Mouse (Mus musculus) ES-E14 (cell line): Measurements from ENCODE around the gene Stam2. TPM values are rescaled to one million over a fixed set of nuclear protein-coding genes. Genes with fewer than 3 reads are reported as not detected.

ENCODE experiments used
- DNase-seq: peaks from one replicate; pipeline ENCODE4 v3.0.0-alpha.2; 2013; ENCODE audit warnings: low read depth, low spot score
- H3K27ac ChIP-seq: 2 replicates; pipeline ENCODE4 v1.5.1; 2012; ENCODE audit warnings: low read depth, mild to moderate bottlenecking, low read length, moderate library complexity, mixed read lengths; ENCODE audit not compliant: poor library complexity, insufficient read depth, severe bottlenecking
- H3K36me3 ChIP-seq: 2 replicates; pipeline ENCODE4 v1.6.1; 2012; ENCODE audit warnings: mild to moderate bottlenecking, low read length, moderate library complexity, mixed read lengths; ENCODE audit not compliant: control insufficient read depth, poor library complexity, insufficient read depth, severe bottlenecking
- H3K4me1 ChIP-seq, 2 experiments: fragments of 150-350 bp in 1 of 2; sonication (generic) in 1 of 2; 2 replicates each; pipeline ENCODE4 v1.6.1; 2012; ENCODE audit warnings: low read length in 2 of 2, mild to moderate bottlenecking in 1 of 2, mixed read lengths in 1 of 2; ENCODE audit not compliant: control insufficient read depth in 2 of 2, insufficient read depth in 2 of 2, poor library complexity in 1 of 2
- H3K4me3 ChIP-seq, 2 experiments: fragments of 150-350 bp in 1 of 2; sonication (generic) in 1 of 2; 2 replicates each; pipeline ENCODE4 v1.5.1; 2012; ENCODE audit warnings: low read length in 2 of 2, low read depth in 1 of 2, mild to moderate bottlenecking in 1 of 2, mixed read lengths in 1 of 2; ENCODE audit not compliant: insufficient read depth in 1 of 2, poor library complexity in 1 of 2, severe bottlenecking in 1 of 2
- H3K9ac ChIP-seq: 2 replicates; pipeline ENCODE4 v1.6.1; 2012; ENCODE audit warnings: low read depth, mild to moderate bottlenecking, low read length, mixed read lengths; ENCODE audit not compliant: poor library complexity, insufficient read depth, severe bottlenecking
- H3K9me3 ChIP-seq: fragments of 150-350 bp; sonication (generic); 2 replicates; pipeline ENCODE4 v1.6.1; 2012; ENCODE audit warnings: low read depth, mild to moderate bottlenecking, low read length; ENCODE audit not compliant: control insufficient read depth, insufficient read depth
- CHD2 ChIP-seq: IDR thresholded peaks from 2 replicates; pipeline ENCODE4 v1.6.1; 2014; ENCODE audit warnings: mild to moderate bottlenecking, low read depth, low read length, inconsistent platforms
- HCFC1 ChIP-seq: IDR thresholded peaks from 2 replicates; pipeline ENCODE4 v1.6.1; 2012; ENCODE audit warnings: low read length, inconsistent platforms, borderline replicate concordance; ENCODE audit not compliant: insufficient read depth
- MAFK ChIP-seq: IDR thresholded peaks from 2 replicates; pipeline ENCODE4 v1.6.1; 2014; ENCODE audit warnings: mild to moderate bottlenecking, low read depth, low read length, inconsistent platforms; ENCODE audit not compliant: insufficient read depth
- ZC3H11A ChIP-seq: IDR thresholded peaks from 2 replicates; pipeline ENCODE4 v1.6.1; 2012; ENCODE audit warnings: low read depth, mild to moderate bottlenecking, inconsistent platforms, low read length, borderline replicate concordance
- ZNF384 ChIP-seq: IDR thresholded peaks from 2 replicates; pipeline ENCODE4 v1.6.1; 2012; ENCODE audit warnings: low read depth, low read length, inconsistent platforms
- in situ Hi-C, 2 experiments: fragments of 600-800 bp; cut with MboI; formaldehyde crosslinking; loops; one replicate each; pipeline ENCODE4 v1.15.1; 2025; ENCODE audit warnings: low sequenced_read_pairs in 2 of 2, inconsistent platforms in 1 of 2; ENCODE audit not compliant: unreplicated experiment in 2 of 2
- total RNA-seq: library from RNA; depleted of rRNA; stranded (reverse); fragments of 300-350 nt; gene quantifications from 2 replicates; pipeline ENCODE4 v1.2.3, GENCODE M21; 2012

Stam2 gene
- total RNA-seq, 1 experiment = 24.5 TPM

GRCm38 (mm10) chr2:52777839-52778238 lies 35.8 kb upstream of the Stam2 start:
- in situ Hi-C loops = no loop called here
- no peak for TF ChIP-seq HCFC1
- no peak for TF ChIP-seq ZNF384
- TF ChIP-seq ZC3H11A = no peak
- no peak for TF ChIP-seq MAFK
- no peak for TF ChIP-seq CHD2
- no peak overlapping the region for H3K27ac ChIP-seq
- no peak overlapping the region for H3K9ac ChIP-seq
- no peaks in the 10 kb centered on the region for H3K36me3 ChIP-seq
- no peaks in the 10 kb centered on the region for H3K4me1 ChIP-seq
- no peak for DNase-seq
- no peak overlapping the region for H3K4me3 ChIP-seq
- no peaks in the 10 kb centered on the region for H3K9me3 ChIP-seq

GRCm38 (mm10) chr2:52774373-52774772 lies 32.3 kb upstream of the Stam2 start:
- Histone ChIP-seq H3K4me3 (no peak overlapping the region), H3K27ac (no peak overlapping the region), H3K36me3 (no peaks in the 10 kb centered on the region), H3K9ac (no peak overlapping the region), H3K4me1 (no peaks in the 10 kb centered on the region), H3K9me3 (no peaks in the 10 kb centered on the region)
- DNase-seq = no peak
- in situ Hi-C loops = loop anchor here in 1 of 2 experiments (25.0 kb wide), 1 partner anchor 313 kb away; no protein-coding TSS in a partner anchor
- no peak for TF ChIP-seq MAFK
- TF ChIP-seq HCFC1 = no peak
- TF ChIP-seq ZNF384 = no peak
- no peak for TF ChIP-seq ZC3H11A
- no peak for TF ChIP-seq CHD2

- H3K4me1 ChIP-seq = no peaks in the 10 kb centered on the region
- TF ChIP-seq MAFK (no peak), ZNF384 (no peak), HCFC1 (no peak), ZC3H11A (no peak), CHD2 (no peak)
- H3K36me3 ChIP-seq = no peaks in the 10 kb centered on the region
- H3K9me3 ChIP-seq = no peaks in the 10 kb centered on the region
- H3K4me3 ChIP-seq = no peak overlapping the region
- H3K27ac ChIP-seq = no peak overlapping the region
- no peak overlapping the region for H3K9ac ChIP-seq
- no peak for DNase-seq
- in situ Hi-C loops = loop anchor here in 1 of 2 experiments (25.0 kb wide), 1 partner anchor 314 kb away; no protein-coding TSS in a partner anchor
Measured at GRCm38 (mm10) chr2:52772774-52773393, 30.8 kb upstream of the Stam2 start.

GRCm38 (mm10) chr2:52765130-52765529 lies 23.0 kb upstream of the Stam2 start:
- no peaks in the 10 kb centered on the region for H3K4me1 ChIP-seq
- no peak for DNase-seq
- TF ChIP-seq ZC3H11A (no peak), ZNF384 (no peak), HCFC1 (no peak), CHD2 (no peak), MAFK (no peak)
- H3K9me3 ChIP-seq = no peaks in the 10 kb centered on the region
- in situ Hi-C loops = loop anchor here (10.0 to 25.0 kb wide), 2 partner anchors 320 to 322 kb away; no protein-coding TSS in a partner anchor
- no peak overlapping the region for H3K9ac ChIP-seq
- H3K4me3 ChIP-seq = no peak overlapping the region
- H3K36me3 ChIP-seq = no peaks in the 10 kb centered on the region
- H3K27ac ChIP-seq = no peak overlapping the region
